Mouse (Mus musculus): ENCODE data around the gene Olfr854. TPM values are rescaled to one million over a fixed set of nuclear protein-coding genes. Genes with fewer than 3 reads are reported as not detected.

Gene Olfr854
- total RNA-seq (2021), result not detected
- long read RNA-seq, result 0 reads

DNA sequence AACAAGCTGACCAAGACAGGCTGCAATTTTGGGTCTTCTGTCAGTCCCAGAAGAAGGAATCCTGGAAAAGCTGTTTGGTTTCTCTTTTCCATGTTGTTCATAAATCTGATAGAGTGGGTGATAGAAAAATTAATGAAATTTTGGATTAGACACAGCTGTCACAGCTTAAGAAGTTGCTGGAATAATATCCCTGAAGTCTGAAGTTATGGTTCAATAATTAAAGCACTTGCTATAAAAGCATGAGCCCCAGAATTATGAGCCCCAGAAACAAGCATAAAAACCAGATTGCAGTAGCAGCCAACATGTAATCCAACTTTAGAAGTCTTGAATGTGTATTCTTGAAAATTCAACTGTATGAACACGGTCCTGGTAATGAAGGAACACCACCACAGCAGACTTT is at the start of gene Olfr854:
Gene Olfr854, minus strand, starts transcription at position 101 of the 400 bp plus-strand sequence.
- DNase-seq (ENCODE audit: low spot score in 2 of 2), result no peak

DNA sequence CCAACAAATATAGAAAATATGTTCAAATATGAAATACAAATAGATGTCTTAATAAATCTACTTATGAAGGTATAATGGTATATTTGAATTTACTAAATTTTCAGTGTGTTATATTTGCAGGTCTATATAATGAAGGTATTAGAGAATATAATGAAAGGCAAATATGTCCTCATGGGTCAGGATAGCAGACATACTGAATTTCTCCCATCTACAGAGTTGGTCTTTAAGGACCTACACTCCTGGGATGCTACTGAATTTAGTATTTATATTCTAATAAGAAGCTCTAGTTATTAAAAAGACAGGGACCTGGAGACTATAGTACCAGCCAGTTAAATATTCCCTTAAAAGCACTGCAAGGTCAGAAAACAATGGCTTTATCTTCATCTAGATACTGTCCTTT is 15.1 kb upstream of the Olfr854 start, which contains the start of gene Olfr855:
Gene Olfr855, plus strand, starts transcription at position 301 of the 400 bp plus-strand sequence.
- no peak for DNase-seq (ENCODE audit: low spot score in 2 of 2)

DNA sequence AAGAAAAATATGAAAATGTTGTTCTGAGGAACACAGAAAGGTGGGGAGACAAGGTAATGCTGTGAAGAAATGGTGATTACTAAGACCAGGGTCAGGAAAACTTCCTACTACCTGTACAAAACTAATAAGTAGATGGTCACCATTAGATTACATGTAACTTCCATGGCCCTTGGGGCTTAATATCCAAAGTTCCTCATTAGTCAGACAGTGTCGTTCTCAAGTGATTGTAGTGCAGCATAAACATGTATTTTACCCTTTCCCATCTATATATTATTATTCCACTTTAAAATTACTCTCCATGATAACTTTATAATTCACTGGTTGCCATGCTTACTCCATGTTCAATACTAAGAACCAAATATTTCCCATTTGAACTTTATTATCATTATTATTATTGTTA is 26.2 kb downstream of the Olfr854 start, which contains the start of gene Olfr853:
Gene Olfr853, minus strand, starts transcription at position 101 of the 400 bp plus-strand sequence.
- DNase-seq (ENCODE audit: low spot score in 2 of 2), result no peak

Other genes starting within 250 kb of the Olfr854 start
- not detected for gene Olfr845, start 230.9 kb downstream of the Olfr854 start, total RNA-seq (2021)
- gene Olfr846, start 203.4 kb downstream of the Olfr854 start, total RNA-seq (2021), result not detected
- gene Olfr847, start 188.7 kb downstream of the Olfr854 start, total RNA-seq (2021), result not detected
- gene Olfr849, start 127.1 kb downstream of the Olfr854 start, total RNA-seq (2021), result not detected
- not detected for gene Olfr850, start 89.1 kb downstream of the Olfr854 start, total RNA-seq (2021)
- gene Olfr851, start 74.1 kb downstream of the Olfr854 start, total RNA-seq (2021), result not detected
- gene Olfr853, start 26.3 kb downstream of the Olfr854 start, total RNA-seq (2021), result not detected
- not detected for gene Olfr855, start 15.2 kb upstream of the Olfr854 start, total RNA-seq (2021)
- gene Zfp317, start 54.7 kb upstream of the Olfr854 start, total RNA-seq (2021), result 10 to 100 TPM; 22.9 to 24.6 TPM
- gene Olfr857, start 142.1 kb upstream of the Olfr854 start, total RNA-seq (2021), result not detected
- not detected for gene Olfr58, start 212.9 kb upstream of the Olfr854 start, total RNA-seq (2021)
- gene Olfr859, start 237.5 kb upstream of the Olfr854 start, total RNA-seq (2021), result not detected